Comparison of ENCODE assay signal across 9 mouse cellular contexts in genomic region chr17:80824826-80825517, GRCm38 (mm10).
DNase-seq lines count a peak whose midpoint lies in the region; ATAC-seq lines count a peak whose summit lies in the region.
"Had no signal": no experiment of that assay in that cellular context is flagged by ENCODE, and none has a peak within 500 bp of the region (broad histone marks: within the 10 kb centered on the region; RNA-seq: fewer than 3 reads in every experiment).

No protein-coding gene starts in this region.

- H3K9me3 ChIP-seq in heart, embryonic 12.5 days (replicated peaks), result no peaks in the 10 kb centered on the region
- H3K9me3 ChIP-seq in stomach, embryonic 14.5 days (ENCODE audit: control insufficient read depth, low read depth, low read length), result no peaks in the 10 kb centered on the region

- H3K4me2 ChIP-seq in heart, embryonic 12.5 days, result peak overlapping the region; percentile 35; the same call in 1 of the 2 replicates
- no peak overlapping the region; the same call in 1 of the 2 replicates for H3K4me2 ChIP-seq in stomach, embryonic 14.5 days (replicated peaks; ENCODE audit: low read depth, low read length)

- H3K4me1 ChIP-seq in heart, embryonic 12.5 days (replicated peaks), result peaks cover 19% of the 10 kb centered on the region
- peaks cover 14% of the 10 kb centered on the region; the same call in 1 of the 2 replicates for H3K4me1 ChIP-seq in stomach, embryonic 14.5 days (ENCODE audit: control insufficient read depth, insufficient read depth, low read length)

- no peak overlapping the region for H3K9ac ChIP-seq in heart, embryonic 12.5 days
- H3K9ac ChIP-seq in stomach, embryonic 14.5 days (replicated peaks; ENCODE audit: low read depth, low read length), result no peak overlapping the region

- WGBS in heart, embryonic 12.5 days, result 73% methylated on average over 13 of the region's 13 CpGs
- WGBS in stomach, embryonic 14.5 days, result 67% methylated on average over 13 of the region's 13 CpGs

- H3K4me3 ChIP-seq in heart, embryonic 12.5 days, result no peak overlapping the region
- H3K4me3 ChIP-seq in stomach, embryonic 14.5 days (ENCODE audit: low read depth, low read length), result no peak overlapping the region

- peak overlapping the region; percentile 78 for H3K27ac ChIP-seq in heart, embryonic 12.5 days (ENCODE audit: poor library complexity, severe bottlenecking)
- peak overlapping the region; percentile 69 for H3K27ac ChIP-seq in stomach, embryonic 14.5 days (ENCODE audit: low read length)

- H3K27me3 ChIP-seq in heart, embryonic 12.5 days (replicated peaks), result no peaks in the 10 kb centered on the region
- no peaks in the 10 kb centered on the region for H3K27me3 ChIP-seq in stomach, embryonic 14.5 days (ENCODE audit: control insufficient read depth, insufficient read depth, low read length)

- H3K36me3 ChIP-seq in heart, embryonic 12.5 days, result no peaks in the 10 kb centered on the region
- no peaks in the 10 kb centered on the region for H3K36me3 ChIP-seq in stomach, embryonic 14.5 days (ENCODE audit: control insufficient read depth, insufficient read depth, low read length)

- ATAC-seq in heart, embryonic 12.5 days (ENCODE audit: insufficient number of reproducible peaks, low FRiP score), result peak; percentile 24; the same call in 1 of the 2 replicates
- no peak for ATAC-seq in stomach, embryonic 14.5 days (ENCODE audit: insufficient number of reproducible peaks, insufficient read depth, low FRiP score, low read depth)
- no peak for ATAC-seq in monocyte, adult 5-6 weeks (replicated peaks; ENCODE audit: insufficient number of reproducible peaks, low FRiP score, low TSS enrichment, poor library complexity, severe bottlenecking)
- ATAC-seq: CD4-positive, CD25-positive, alpha-beta regulatory T cell, adult 4 months had no signal

- DNase-seq in heart, adult 9 months (ENCODE audit: low spot score in 2 of 2), result no peak
- peak; percentile 25 for DNase-seq in ovary, adult 18-20 months (ENCODE audit: low spot score)
- DNase-seq in ovary, postnatal 14 days (ENCODE audit: low spot score), result no peak
- DNase-seq in kidney, adult 9 months, result peak; percentile 75
- DNase-seq in right cerebral cortex, postnatal 4 days, result no peak

Comparison
In these comparisons a context has a peak if more than half of its experiments do, and no peak if none do; other contexts are left out.
1. DNase-seq: peak in ovary, adult 18-20 months (single experiment) and kidney, adult 9 months (single experiment); none in heart, adult 9 months (0 of 2), ovary, postnatal 14 days (single experiment) and right cerebral cortex, postnatal 4 days (single experiment).